28 mouse cellular contexts compared by ENCODE assay signal in the genomic region with DNA sequence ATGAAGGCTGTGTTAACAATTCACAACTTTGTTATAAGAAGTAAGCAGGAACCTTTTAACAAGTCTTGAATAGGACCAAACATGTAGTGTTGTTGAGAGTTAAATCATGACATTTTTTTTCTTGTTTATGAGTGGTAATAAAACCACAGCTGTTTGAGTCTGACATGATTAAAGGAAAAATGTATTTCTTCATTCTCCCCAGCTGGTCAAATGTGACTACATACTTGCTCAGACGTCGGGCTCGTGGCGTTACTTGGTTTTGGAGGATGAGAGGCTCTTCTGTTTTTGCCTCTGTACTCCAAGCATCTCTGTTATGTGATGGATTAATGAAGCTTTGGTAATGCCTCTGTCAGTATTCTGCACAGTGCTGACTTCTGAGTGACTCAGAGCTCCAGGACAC. TPM values are rescaled to one million over a fixed set of nuclear protein-coding genes. Genes with fewer than 3 reads are reported as not detected.
DNase-seq lines count a peak whose midpoint lies in the region; ATAC-seq and TF ChIP-seq lines count a peak whose summit lies in the region.
"Had no signal": no experiment of that assay in that cellular context is flagged by ENCODE, and none has a peak within 500 bp of the region (broad histone marks: within the 10 kb centered on the region; RNA-seq: fewer than 3 reads in every experiment).

No protein-coding gene starts in this region.

- ATAC-seq in lung, postnatal 0 days: no peak
- ATAC-seq: activated CD4-positive, CD25-positive, alpha-beta regulatory T cell, adult 4 months; CD4-positive, CD25-positive, alpha-beta regulatory T cell, adult 4 months; forebrain, embryonic 15.5 days; hindbrain, postnatal 0 days had no signal

- DNase-seq in kidney, postnatal 10 days: peak; percentile 40
- DNase-seq in kidney, postnatal 25 days: no peak
- DNase-seq in lung, postnatal 0 days (ENCODE audit: low spot score): peak; percentile 25
- DNase-seq in lung, adult 2 months: no peak
- peak; percentile 69 for DNase-seq in Muller cell, postnatal 12 days (ENCODE audit: inconsistent ontology term)
- no peak for DNase-seq in thymus, postnatal 14 days
- DNase-seq: adrenal gland, adult 8-10 months; adrenal gland, postnatal 25 days; cerebellum, adult 11-12 months; cerebellum, adult 8-10 months; cerebellum, postnatal 10 days; cerebellum, postnatal 36 days; embryo, embryonic 11 days; gastrocnemius, postnatal 36 days; heart, adult 2 months; heart, postnatal 14 days; heart, postnatal 4 days had no signal

- H3K4me2 ChIP-seq in lung, postnatal 0 days (replicated peaks; ENCODE audit: low read depth, low read length): no peak overlapping the region
- H3K4me2 ChIP-seq: embryonic facial prominence, embryonic 13.5 days; forebrain, embryonic 12.5 days; forebrain, embryonic 15.5 days; heart, embryonic 13.5 days; hindbrain, embryonic 14.5 days had no signal

- H3K9me3 ChIP-seq in lung, postnatal 0 days (ENCODE audit: low read length): no peaks in the 10 kb centered on the region
- H3K9me3 ChIP-seq: embryonic facial prominence, embryonic 10.5 days; embryonic facial prominence, embryonic 13.5 days; forebrain, embryonic 12.5 days; forebrain, embryonic 15.5 days; heart, embryonic 10.5 days; heart, embryonic 13.5 days had no signal

- H3K4me1 ChIP-seq in lung, postnatal 0 days (ENCODE audit: insufficient read depth, low read depth, low read length): no peaks in the 10 kb centered on the region
- no peaks in the 10 kb centered on the region for H3K4me1 ChIP-seq in lung, adult 2 months (ENCODE audit: control insufficient read depth, insufficient read depth, low read length)
- H3K4me1 ChIP-seq: embryonic facial prominence, embryonic 10.5 days; forebrain, embryonic 12.5 days; forebrain, embryonic 15.5 days; heart, embryonic 10.5 days; heart, embryonic 13.5 days had no signal

- H3K27ac ChIP-seq in lung, postnatal 0 days (ENCODE audit: low read length): no peak overlapping the region
- H3K27ac ChIP-seq: embryonic facial prominence, embryonic 10.5 days; embryonic facial prominence, embryonic 13.5 days; forebrain, embryonic 12.5 days; forebrain, embryonic 15.5 days; heart, adult 2 months; heart, embryonic 10.5 days; heart, embryonic 13.5 days; hindbrain, embryonic 14.5 days; hindbrain, postnatal 0 days had no signal

- TF ChIP-seq POLR2A in lung, adult 2 months (IDR thresholded peaks at IDR 0.05; ENCODE audit: borderline replicate concordance, extremely low read depth, low read depth, low read length): no peak

- H3K4me3 ChIP-seq in lung, postnatal 0 days (ENCODE audit: low read depth, low read length): no peak overlapping the region
- no peak overlapping the region for H3K4me3 ChIP-seq in lung, adult 2 months (replicated peaks; ENCODE audit: extremely low read depth, low read depth, low read length)
- H3K4me3 ChIP-seq: embryonic facial prominence, embryonic 10.5 days; embryonic facial prominence, embryonic 13.5 days; erythroblast, embryonic 14.5 days; forebrain, embryonic 12.5 days; forebrain, embryonic 15.5 days; heart, adult 2 months; heart, embryonic 10.5 days; heart, embryonic 13.5 days had no signal

- H3K27me3 ChIP-seq in lung, postnatal 0 days (replicated peaks; ENCODE audit: insufficient read depth, low read length): no peaks in the 10 kb centered on the region
- H3K27me3 ChIP-seq: embryonic facial prominence, embryonic 13.5 days; forebrain, embryonic 12.5 days; forebrain, embryonic 15.5 days; heart, embryonic 13.5 days had no signal

- 60% methylated on average over 4 of the region's 4 CpGs for WGBS in lung, postnatal 0 days
- WGBS in lung, adult 2 months: 67% methylated on average over 4 of the region's 4 CpGs

- no peaks in the 10 kb centered on the region for H3K36me3 ChIP-seq in lung, postnatal 0 days (ENCODE audit: insufficient read depth, low read length)
- H3K36me3 ChIP-seq: embryonic facial prominence, embryonic 13.5 days; forebrain, embryonic 12.5 days; forebrain, embryonic 15.5 days; heart, embryonic 10.5 days; heart, embryonic 13.5 days had no signal

- TF ChIP-seq CTCF in lung, postnatal 0 days (IDR thresholded peaks at IDR 0.05): no peak
- no peak for TF ChIP-seq CTCF in lung, adult 2 months (IDR thresholded peaks at IDR 0.05; ENCODE audit: insufficient read depth, low read length)

- no peak for TF ChIP-seq EP300 in lung, postnatal 0 days (IDR thresholded peaks at IDR 0.05)

- no peak overlapping the region for H3K9ac ChIP-seq in lung, postnatal 0 days (replicated peaks; ENCODE audit: low read depth)
- H3K9ac ChIP-seq: embryonic facial prominence, embryonic 13.5 days; forebrain, embryonic 12.5 days; forebrain, embryonic 15.5 days; heart, embryonic 13.5 days; hindbrain, embryonic 14.5 days had no signal

RNA-seq across cellular contexts. Expression of a gene that starts 40.5 kb away (rescaled TPM):
- polyA plus RNA-seq in lung, postnatal 0 days (2015; fragmentation: Nextera tagmentation; extraction: Ambion mirVana): 30.7 and 33.6 TPM in 2 replicates
- polyA plus RNA-seq in lung, adult 2 months (2012; rRNA removed): 22.1 and 26.2 TPM in 2 replicates

Comparison
In these comparisons a context has a peak if more than half of its experiments do, and no peak if none do; other contexts are left out.
1. DNase-seq: peak in kidney, postnatal 10 days (single experiment), lung, postnatal 0 days (single experiment) and Muller cell, postnatal 12 days (single experiment); none in kidney, postnatal 25 days (0 of 2), lung, adult 2 months (single experiment) and thymus, postnatal 14 days (single experiment).